Mouse (Mus musculus) limb, embryonic 15.5 days (tissue): ENCODE measurements at regions not wholly inside any gene's neighbourhood (a gene's known extent, or its start where the extent isn't known, plus 50 kb on each side); places are given as distances from the start of the nearest gene placed in this dataset.

ENCODE experiments used
- ATAC-seq: fragments of 200-750 bp; cut with Nextera tagmentation; 2 replicates; pipeline ENCODE4 v1.8.0; 2017; ENCODE audit warnings: low read depth, moderate TSS enrichment; ENCODE audit not compliant: insufficient number of reproducible peaks, low FRiP score, low TSS enrichment
- H3K27ac ChIP-seq: fragments of 300-500 bp; sonication (generic); 2 replicates; pipeline ENCODE4 v1.5.1; 2015; ENCODE audit warnings: moderate library complexity, mild to moderate bottlenecking, inconsistent platforms
- H3K27me3 ChIP-seq: fragments of 300-500 bp; sonication (generic); 2 replicates; pipeline ENCODE4 v1.6.1; 2015; ENCODE audit warnings: inconsistent platforms
- H3K36me3 ChIP-seq: fragments of 300-500 bp; sonication (generic); 2 replicates; pipeline ENCODE4 v1.6.1; 2015; ENCODE audit warnings: inconsistent platforms
- H3K4me1 ChIP-seq: fragments of 300-500 bp; sonication (generic); 2 replicates; pipeline ENCODE4 v1.6.1; 2015; ENCODE audit warnings: inconsistent platforms
- H3K4me2 ChIP-seq: fragments of 300-500 bp; sonication (generic); 2 replicates; pipeline ENCODE4 v1.6.1; 2015; ENCODE audit warnings: mild to moderate bottlenecking, inconsistent platforms
- H3K4me3 ChIP-seq: fragments of 300-500 bp; sonication (generic); 2 replicates; pipeline ENCODE4 v1.5.1; 2015; ENCODE audit warnings: mild to moderate bottlenecking, inconsistent platforms
- H3K9ac ChIP-seq: fragments of 300-500 bp; sonication (generic); 2 replicates; pipeline ENCODE4 v1.6.1; 2015; ENCODE audit warnings: inconsistent platforms
- H3K9me3 ChIP-seq: fragments of 300-500 bp; sonication (generic); 2 replicates; pipeline ENCODE4 v1.6.1; 2016; ENCODE audit warnings: inconsistent platforms
- WGBS: fragments of 180-500 bp; shearing (Covaris S2); methylation state at CpG from one replicate; pipeline ENCODE4 v1.1.7; 2015; 5-methylcytosine and 5-hydroxymethylcytosine counted together

- no peaks in the 10 kb centered on the region for H3K27me3 ChIP-seq
- ATAC-seq = no peak
Measured at GRCm38 (mm10) chr3:83416536-83416935, 288.8 kb downstream of the Dchs2 start.

GRCm38 (mm10) chr3:83424267-83424666 lies 296.5 kb downstream of the Dchs2 start:
- no peak overlapping the region for H3K4me3 ChIP-seq
- no peaks in the 10 kb centered on the region for H3K27me3 ChIP-seq
- 50% methylated on average over 7 of the region's 7 CpGs for WGBS
- no peak for ATAC-seq
- no peak overlapping the region for H3K27ac ChIP-seq
- no peak overlapping the region for H3K9ac ChIP-seq
- H3K4me2 ChIP-seq = no peak overlapping the region
- H3K36me3 ChIP-seq = no peaks in the 10 kb centered on the region
- H3K9me3 ChIP-seq = no peaks in the 10 kb centered on the region
- H3K4me1 ChIP-seq = no peaks in the 10 kb centered on the region

More at GRCm38 (mm10) chr3:83416536-83416935, 288.8 kb downstream of the Dchs2 start:
- Histone ChIP-seq H3K4me2 (no peak overlapping the region), H3K4me1 (no peaks in the 10 kb centered on the region), H3K9ac (no peak overlapping the region), H3K27ac (no peak overlapping the region), H3K4me3 (no peak overlapping the region), H3K9me3 (no peaks in the 10 kb centered on the region), H3K36me3 (no peaks in the 10 kb centered on the region)

GRCm38 (mm10) chr3:83429376-83429775 lies 301.6 kb downstream of the Dchs2 start:
- no peaks in the 10 kb centered on the region for H3K4me1 ChIP-seq
- no peak overlapping the region for H3K27ac ChIP-seq
- H3K36me3 ChIP-seq = no peaks in the 10 kb centered on the region
- H3K27me3 ChIP-seq = no peaks in the 10 kb centered on the region
- no peak overlapping the region for H3K9ac ChIP-seq
- H3K9me3 ChIP-seq = no peaks in the 10 kb centered on the region
- H3K4me3 ChIP-seq = no peak overlapping the region
- 63% methylated on average over 3 of the region's 3 CpGs for WGBS
- no peak overlapping the region for H3K4me2 ChIP-seq
- no peak for ATAC-seq

GRCm38 (mm10) chr3:83446154-83446667 lies 318.5 kb downstream of the Dchs2 start:
- H3K4me1 ChIP-seq = peaks cover 2% of the 10 kb centered on the region; the same call in 1 of the 2 replicates
- no peak for ATAC-seq
- no peaks in the 10 kb centered on the region for H3K36me3 ChIP-seq
- no peaks in the 10 kb centered on the region for H3K27me3 ChIP-seq
- no peak overlapping the region for H3K4me2 ChIP-seq
- 75% methylated on average over 7 of the region's 7 CpGs for WGBS
- no peak overlapping the region for H3K9ac ChIP-seq
- no peaks in the 10 kb centered on the region for H3K9me3 ChIP-seq
- no peak overlapping the region for H3K27ac ChIP-seq
- H3K4me3 ChIP-seq = no peak overlapping the region

- no peaks in the 10 kb centered on the region for H3K27me3 ChIP-seq
- H3K9ac ChIP-seq = no peak overlapping the region
- no peak for ATAC-seq
Measured at GRCm38 (mm10) chr3:83450662-83451061, 315.5 kb upstream of the Sfrp2 start.

GRCm38 (mm10) chr3:83451317-83451716 lies 314.8 kb upstream of the Sfrp2 start:
- Histone ChIP-seq H3K36me3 (no peaks in the 10 kb centered on the region), H3K4me2 (no peak overlapping the region), H3K4me1 (no peaks in the 10 kb centered on the region; the same call in 1 of the 2 replicates), H3K27me3 (no peaks in the 10 kb centered on the region), H3K9me3 (no peaks in the 10 kb centered on the region), H3K9ac (no peak overlapping the region), H3K27ac (no peak overlapping the region), H3K4me3 (no peak overlapping the region)
- WGBS = 61% methylated on average over 3 of the region's 3 CpGs
- ATAC-seq = no peak

More at GRCm38 (mm10) chr3:83450662-83451061, 315.5 kb upstream of the Sfrp2 start:
- Histone ChIP-seq H3K27ac (no peak overlapping the region), H3K4me1 (peaks cover 2% of the 10 kb centered on the region; the same call in 1 of the 2 replicates), H3K9me3 (no peaks in the 10 kb centered on the region), H3K4me2 (no peak overlapping the region), H3K4me3 (no peak overlapping the region), H3K36me3 (no peaks in the 10 kb centered on the region)
- WGBS = 81% methylated on average over 2 of the region's 2 CpGs

GRCm38 (mm10) chr3:83453462-83453861 lies 312.7 kb upstream of the Sfrp2 start:
- no peak for ATAC-seq
- WGBS = 37% methylated on average over 2 of the region's 2 CpGs
- H3K27ac ChIP-seq = no peak overlapping the region
- H3K9me3 ChIP-seq = no peaks in the 10 kb centered on the region
- no peaks in the 10 kb centered on the region for H3K36me3 ChIP-seq
- H3K27me3 ChIP-seq = no peaks in the 10 kb centered on the region
- H3K4me3 ChIP-seq = no peak overlapping the region
- no peaks in the 10 kb centered on the region for H3K4me1 ChIP-seq
- H3K9ac ChIP-seq = no peak overlapping the region
- no peak overlapping the region for H3K4me2 ChIP-seq

- no peak overlapping the region for H3K9ac ChIP-seq
- no peaks in the 10 kb centered on the region for H3K4me1 ChIP-seq
- no peak overlapping the region for H3K4me3 ChIP-seq
- H3K27ac ChIP-seq = no peak overlapping the region
- no peak overlapping the region for H3K4me2 ChIP-seq
- no peak for ATAC-seq
- no peaks in the 10 kb centered on the region for H3K27me3 ChIP-seq
- H3K36me3 ChIP-seq = no peaks in the 10 kb centered on the region
- H3K9me3 ChIP-seq = no peaks in the 10 kb centered on the region
- WGBS = 50% methylated on average over 1 of the region's 1 CpGs
Measured at GRCm38 (mm10) chr3:83458450-83458849, 307.7 kb upstream of the Sfrp2 start.

- Histone ChIP-seq H3K4me1 (no peaks in the 10 kb centered on the region), H3K27ac (no peak overlapping the region), H3K9ac (no peak overlapping the region), H3K4me3 (no peak overlapping the region), H3K27me3 (no peaks in the 10 kb centered on the region), H3K36me3 (no peaks in the 10 kb centered on the region), H3K9me3 (no peaks in the 10 kb centered on the region), H3K4me2 (no peak overlapping the region)
- 85% methylated on average over 3 of the region's 3 CpGs for WGBS
- ATAC-seq = no peak
Measured at GRCm38 (mm10) chr3:83479251-83479650, 286.9 kb upstream of the Sfrp2 start.

GRCm38 (mm10) chr3:83480176-83480575 lies 285.9 kb upstream of the Sfrp2 start:
- no peak for ATAC-seq
- Histone ChIP-seq H3K9ac (no peak overlapping the region), H3K27me3 (no peaks in the 10 kb centered on the region), H3K4me1 (no peaks in the 10 kb centered on the region), H3K27ac (no peak overlapping the region), H3K4me2 (no peak overlapping the region), H3K9me3 (no peaks in the 10 kb centered on the region), H3K36me3 (no peaks in the 10 kb centered on the region), H3K4me3 (no peak overlapping the region)
- WGBS = 76% methylated on average over 1 of the region's 1 CpGs

GRCm38 (mm10) chr3:83486192-83486716 lies 279.9 kb upstream of the Sfrp2 start:
- WGBS = 61% methylated on average over 7 of the region's 7 CpGs
- Histone ChIP-seq H3K9me3 (no peaks in the 10 kb centered on the region), H3K9ac (no peak overlapping the region), H3K27ac (no peak overlapping the region), H3K36me3 (no peaks in the 10 kb centered on the region), H3K4me2 (no peak overlapping the region), H3K4me1 (no peaks in the 10 kb centered on the region), H3K27me3 (no peaks in the 10 kb centered on the region), H3K4me3 (no peak overlapping the region)
- ATAC-seq = no peak

- H3K27me3 ChIP-seq = no peaks in the 10 kb centered on the region
- H3K9ac ChIP-seq = no peak overlapping the region
- H3K4me1 ChIP-seq = peaks cover 3% of the 10 kb centered on the region; the same call in 1 of the 2 replicates
- H3K4me2 ChIP-seq = no peak overlapping the region
- H3K9me3 ChIP-seq = no peaks in the 10 kb centered on the region
- ATAC-seq = no peak
- H3K36me3 ChIP-seq = no peaks in the 10 kb centered on the region
- no peak overlapping the region for H3K27ac ChIP-seq
- H3K4me3 ChIP-seq = no peak overlapping the region
- WGBS = 24% methylated on average over 1 of the region's 1 CpGs
Measured at GRCm38 (mm10) chr3:83495584-83495983, 270.5 kb upstream of the Sfrp2 start.

GRCm38 (mm10) chr3:83503901-83504300 lies 262.2 kb upstream of the Sfrp2 start:
- no peak overlapping the region for H3K27ac ChIP-seq
- ATAC-seq = no peak
- no peak overlapping the region for H3K4me3 ChIP-seq
- no peak overlapping the region for H3K4me2 ChIP-seq
- no peak overlapping the region for H3K9ac ChIP-seq
- H3K27me3 ChIP-seq = no peaks in the 10 kb centered on the region
- H3K9me3 ChIP-seq = no peaks in the 10 kb centered on the region
- WGBS = 66% methylated on average over 7 of the region's 7 CpGs
- H3K4me1 ChIP-seq = no peaks in the 10 kb centered on the region
- no peaks in the 10 kb centered on the region for H3K36me3 ChIP-seq
